Mouse (Mus musculus): Measurements from ENCODE around the gene Ddb2.

- TF ChIP-seq CTCF (IDR thresholded peaks at IDR 0.05; ENCODE audit: borderline replicate concordance, insufficient read depth, low read length) (no peak), POLR2A (IDR thresholded peaks at IDR 0.05; ENCODE audit: low read depth, low read length) (no peak)
Measured at GRCm38 (mm10) chr2:91164991-91165390, 71.8 kb downstream of the Ddb2 start.

All from embryonic fibroblast, embryonic 13.5 days (primary cell).